Mouse (Mus musculus): ENCODE measurements around the gene Ssr2.
A peak's percentile ranks its signal among the peaks of the same experiment; 100 is the strongest.

DNA sequence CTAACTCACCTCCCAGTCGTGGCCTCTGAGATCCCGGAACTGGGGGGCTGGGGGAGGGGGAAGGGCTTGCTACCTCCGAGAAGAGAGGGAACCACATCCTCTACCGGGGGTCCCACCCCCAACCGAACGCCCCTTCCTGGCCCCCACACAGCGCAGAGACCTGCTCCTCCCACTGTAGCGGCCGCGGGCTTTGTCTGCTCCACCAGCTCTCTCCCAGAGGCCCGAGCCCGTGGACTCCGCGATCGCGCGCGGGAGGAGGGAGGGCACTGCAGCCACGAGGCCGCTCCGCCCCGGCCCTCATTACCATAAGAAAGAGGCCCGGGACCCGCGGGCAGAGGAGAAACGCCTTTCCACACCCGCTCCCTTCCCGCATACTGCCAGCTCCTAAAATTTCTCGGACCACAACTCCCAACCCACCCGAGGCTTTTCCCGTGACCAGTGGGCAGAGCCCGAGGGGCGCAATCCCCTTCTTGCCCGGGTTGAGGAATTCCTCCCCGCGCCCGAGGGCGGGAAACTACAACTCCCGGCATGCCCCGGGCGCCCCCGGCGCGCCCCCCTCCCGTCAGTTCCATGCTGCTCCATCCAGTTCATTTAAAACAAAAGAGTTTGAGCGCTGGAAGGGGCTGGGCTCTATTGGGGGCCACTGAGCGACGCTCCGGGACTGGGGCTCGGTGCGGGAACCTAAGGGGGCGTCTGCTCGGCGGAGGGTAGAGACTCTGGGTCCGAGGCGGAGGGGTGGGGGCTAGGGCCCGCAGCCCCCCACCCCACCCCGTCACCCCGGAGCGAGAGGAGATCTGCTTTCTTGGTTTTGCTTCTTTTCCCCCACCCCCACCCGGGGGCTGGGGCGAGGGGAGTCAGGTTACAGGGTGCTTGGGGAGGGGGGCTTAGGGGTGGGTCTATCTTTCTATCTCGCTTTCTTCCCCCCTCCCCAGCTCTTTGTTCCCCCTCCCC, 44.1 kb upstream of the Ssr2 start:
- TF ChIP-seq CTCF (IDR thresholded peaks at IDR 0.05; ENCODE audit: borderline replicate concordance, control insufficient read depth, extremely low read depth, insufficient read depth, low read length, poor library complexity) (no peak), POLR2A (IDR thresholded peaks at IDR 0.05; ENCODE audit: control insufficient read depth, extremely low read depth, insufficient read depth, low read length, poor library complexity) (peak; percentile 92)

Measured in thymus, adult 2 months (tissue).